Mouse (Mus musculus) adrenal gland, adult 2 months (tissue): Measurements from ENCODE around the gene Steap1. TPM values are rescaled to one million over a fixed set of nuclear protein-coding genes. Genes with fewer than 3 reads are reported as not detected.

Source experiments
- DNase-seq: peaks from one replicate; pipeline ENCODE4 v3.0.0; 2021
- long read RNA-seq: library from polyadenylated mRNA; stranded (forward); transcript quantifications from one replicate; pipeline ENCODE4 v2.0.0, GENCODE M21; 2021
- polyA plus RNA-seq: library from polyadenylated mRNA; depleted of rRNA; stranded (reverse); fragments of >200 nt; gene quantifications from 2 replicates; pipeline ENCODE4 v1.2.3, GENCODE M21; 2012; rRNA removed
- total RNA-seq, 2 experiments: library from RNA; stranded (reverse); gene quantifications; 2 replicates each; pipeline ENCODE4 v1.2.3; 2021

The Steap1 gene
- total RNA-seq = 10 to 100 TPM; 25.8 to 38.0 TPM
- 6.3 and 6.8 TPM in 2 replicates for polyA plus RNA-seq
- long read RNA-seq, transcript Steap1-201 (5 exons, 1,230 nt) = major isoform, 43 of 45 reads
- long read RNA-seq, partial matches to known transcripts = 2 of 45 reads
- long read RNA-seq, other reads (novel, unspliced or antisense) = 0 of 45 reads

GRCm38 (mm10) chr5:5748866-5749682, at the start of gene Steap1:
Steap1 (minus strand) TSS chr5:5749326.
- peak; percentile 95 for DNase-seq

GRCm38 (mm10) chr5:5787106-5787505, 38.0 kb upstream of the Steap1 start:
- no peak for DNase-seq

- no peak for DNase-seq
Measured at GRCm38 (mm10) chr5:5756392-5757019, 7.4 kb upstream of the Steap1 start.

- DNase-seq = peak; percentile 38
Measured at GRCm38 (mm10) chr5:5755039-5755438, 5.9 kb upstream of the Steap1 start.

- peak; percentile 59 for DNase-seq
Measured at GRCm38 (mm10) chr5:5749772-5750222, 671 bp upstream of the Steap1 start.

GRCm38 (mm10) chr5:5734445-5734844, 14.7 kb downstream of the Steap1 start:
- no peak for DNase-seq

GRCm38 (mm10) chr5:5732858-5733257, 16.3 kb downstream of the Steap1 start:
- DNase-seq = no peak

GRCm38 (mm10) chr5:5732208-5732607, 16.9 kb downstream of the Steap1 start:
- DNase-seq = no peak

GRCm38 (mm10) chr5:5729904-5730303, 19.2 kb downstream of the Steap1 start:
- no peak for DNase-seq

GRCm38 (mm10) chr5:5722217-5722616, 26.9 kb downstream of the Steap1 start:
- no peak for DNase-seq

GRCm38 (mm10) chr5:5711032-5711431, 38.1 kb downstream of the Steap1 start:
- no peak for DNase-seq

- DNase-seq = peak; percentile 45
Measured at GRCm38 (mm10) chr5:5707341-5708278, 41.5 kb downstream of the Steap1 start.

GRCm38 (mm10) chr5:5705019-5705418, 44.1 kb downstream of the Steap1 start:
- no peak for DNase-seq

GRCm38 (mm10) chr5:5700386-5700785, 48.7 kb downstream of the Steap1 start:
- no peak for DNase-seq

GRCm38 (mm10) chr5:5698830-5699229, 50.3 kb downstream of the Steap1 start:
- no peak for DNase-seq

- DNase-seq = no peak
Measured at GRCm38 (mm10) chr5:5695401-5695942, 53.7 kb downstream of the Steap1 start.

GRCm38 (mm10) chr5:5693956-5694653, 55.0 kb downstream of the Steap1 start, which contains the start of gene Steap2:
Steap2 (minus strand) TSS chr5:5694578.
- peak; percentile 85 for DNase-seq

GRCm38 (mm10) chr5:5693541-5693955, 55.6 kb downstream of the Steap1 start:
- no peak for DNase-seq

GRCm38 (mm10) chr5:5692167-5692738, 56.9 kb downstream of the Steap1 start:
- no peak for DNase-seq

GRCm38 (mm10) chr5:5688945-5689540, 60.1 kb downstream of the Steap1 start:
- DNase-seq = no peak
